Mouse (Mus musculus) liver, postnatal 0 days (tissue): ENCODE measurements around the gene Ptch2. TPM values are rescaled to one million over a fixed set of nuclear protein-coding genes. Genes with fewer than 3 reads are reported as not detected.

Source experiments
- ATAC-seq: fragments of 200-750 bp; cut with Nextera tagmentation; 2 replicates; pipeline ENCODE4 v1.8.0; 2017; ENCODE audit warnings: mild to moderate bottlenecking, moderate library complexity
- DNase-seq: peaks from one replicate; pipeline ENCODE4 v3.0.0-alpha.2; 2016
- H3K27ac ChIP-seq: fragments of 300-500 bp; sonication (generic); 2 replicates; pipeline ENCODE4 v1.5.1; 2014; ENCODE audit warnings: antibody characterized with exemption, moderate library complexity, mild to moderate bottlenecking, low read depth
- H3K27me3 ChIP-seq: fragments of 300-500 bp; sonication (generic); 2 replicates; pipeline ENCODE4 v1.6.1; 2014; ENCODE audit warnings: low read length, control low read depth, mixed read lengths; ENCODE audit not compliant: insufficient read depth
- H3K36me3 ChIP-seq: fragments of 300-500 bp; sonication (generic); replicated peaks from 2 replicates; pipeline ENCODE4 v1.6.1; 2014; ENCODE audit warnings: mild to moderate bottlenecking, control low read depth, low read length, moderate library complexity, mixed read lengths; ENCODE audit not compliant: insufficient read depth
- H3K4me1 ChIP-seq: fragments of 300-500 bp; sonication (generic); 2 replicates; pipeline ENCODE4 v1.6.1; 2014; ENCODE audit warnings: antibody characterized with exemption, mild to moderate bottlenecking, control low read depth; ENCODE audit not compliant: insufficient read depth
- H3K4me2 ChIP-seq: fragments of 300-500 bp; sonication (generic); 2 replicates; pipeline ENCODE4 v1.6.1; 2014; ENCODE audit warnings: low read depth, mild to moderate bottlenecking, low read length, moderate library complexity, mixed read lengths
- H3K4me3 ChIP-seq: fragments of 300-500 bp; sonication (generic); 2 replicates; pipeline ENCODE4 v1.5.1; 2014; ENCODE audit warnings: low read depth, low read length
- H3K9ac ChIP-seq: fragments of 300-500 bp; sonication (generic); replicated peaks from 2 replicates; pipeline ENCODE4 v1.6.1; 2014; ENCODE audit warnings: mild to moderate bottlenecking, moderate library complexity
- H3K9me3 ChIP-seq: fragments of 300-500 bp; sonication (generic); 2 replicates; pipeline ENCODE4 v1.6.1; 2016; ENCODE audit warnings: mild to moderate bottlenecking, control low read depth, low read length, mixed read lengths
- CTCF ChIP-seq: sonication (generic); IDR thresholded peaks from 2 replicates; pipeline ENCODE4 v1.5.1; 2016; ENCODE audit warnings: antibody characterized with exemption, low read depth
- EP300 ChIP-seq: IDR thresholded peaks from 2 replicates; pipeline ENCODE4 v1.6.1; 2016; ENCODE audit warnings: antibody characterized with exemption, low read depth, mild to moderate bottlenecking
- WGBS: fragments of 180-500 bp; shearing (Covaris S2); extraction: QIAGEN DNeasy Blood & Tissue Kit; methylation state at CpG from one replicate; pipeline ENCODE4 v1.1.7; 2014; ENCODE audit not compliant: insufficient replicate concordance; 5-methylcytosine and 5-hydroxymethylcytosine counted together
- polyA plus RNA-seq: library from polyadenylated mRNA; unstranded; fragments of >200 nt; fragmentation: Nextera tagmentation; extraction: Ambion mirVana; gene quantifications from 2 replicates; pipeline ENCODE4 v1.2.1, GENCODE M21; 2015

Ptch2 gene
- polyA plus RNA-seq, 1 experiment from 2014 or later, result 0.52 TPM

- no peak overlapping the region for H3K4me3 ChIP-seq
- H3K9me3 ChIP-seq, result no peaks in the 10 kb centered on the region
- no peak overlapping the region for H3K4me2 ChIP-seq
- H3K27me3 ChIP-seq, result no peaks in the 10 kb centered on the region
- no peak for ATAC-seq
- no peak overlapping the region for H3K9ac ChIP-seq
- TF ChIP-seq EP300, result no peak
- TF ChIP-seq CTCF, result no peak
- no peaks in the 10 kb centered on the region for H3K4me1 ChIP-seq
- no peak for DNase-seq
- H3K36me3 ChIP-seq, result peaks cover under 1% of the 10 kb centered on the region
- no peak overlapping the region for H3K27ac ChIP-seq
- WGBS, result 90% methylated on average over 13 of the region's 13 CpGs
These were observed 49.4 kb downstream of the Ptch2 start for GRCm38 (mm10) chr4:117145248-117145647.

DNA sequence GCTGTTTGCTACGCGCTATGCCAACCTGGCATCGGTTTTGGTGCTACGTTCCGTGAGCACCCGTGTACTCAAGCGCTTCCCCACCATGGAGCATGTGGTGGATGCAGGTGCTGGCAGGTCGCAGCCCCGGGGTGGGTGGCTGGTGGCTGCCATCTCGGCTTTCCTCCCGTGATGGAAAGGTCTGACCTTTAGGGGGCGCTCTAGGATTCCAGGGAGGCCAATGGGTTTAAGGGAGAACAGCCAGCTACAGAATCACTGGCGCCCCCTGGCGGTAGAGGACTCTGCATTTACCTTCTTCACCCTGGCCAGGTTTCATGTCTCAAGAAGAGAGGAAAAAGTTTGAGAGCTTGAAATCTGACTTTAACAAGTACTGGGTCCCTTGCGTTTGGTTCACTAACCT is 50.3 kb downstream of the Ptch2 start:
- no peak overlapping the region for H3K27ac ChIP-seq
- H3K4me1 ChIP-seq, result no peaks in the 10 kb centered on the region
- no peaks in the 10 kb centered on the region for H3K9me3 ChIP-seq
- TF ChIP-seq EP300, result no peak
- peak; percentile 99 for TF ChIP-seq CTCF
- no peak overlapping the region for H3K4me3 ChIP-seq
- no peak overlapping the region for H3K4me2 ChIP-seq
- WGBS, result 36% methylated on average over 15 of the region's 15 CpGs
- DNase-seq (peak; percentile 94), ATAC-seq (peak; percentile 63)
- no peak overlapping the region for H3K9ac ChIP-seq
- H3K36me3 ChIP-seq, result peaks cover 9% of the 10 kb centered on the region
- H3K27me3 ChIP-seq, result no peaks in the 10 kb centered on the region

GRCm38 (mm10) chr4:117148047-117148713 is 52.3 kb downstream of the Ptch2 start:
- H3K27ac ChIP-seq, result no peak overlapping the region
- peaks cover 27% of the 10 kb centered on the region for H3K36me3 ChIP-seq
- TF ChIP-seq CTCF (no peak), EP300 (no peak)

GRCm38 (mm10) chr4:117148815-117149214 is 52.9 kb downstream of the Ptch2 start:
- H3K36me3 ChIP-seq, result peaks cover 33% of the 10 kb centered on the region
- peaks cover 6% of the 10 kb centered on the region; the same call in 1 of the 2 replicates for H3K4me1 ChIP-seq
- no peak for DNase-seq
- H3K4me2 ChIP-seq, result no peak overlapping the region
- WGBS, result 79% methylated on average over 24 of the region's 24 CpGs
- no peak overlapping the region for H3K27ac ChIP-seq
- no peak for TF ChIP-seq EP300
- no peak for TF ChIP-seq CTCF
- no peaks in the 10 kb centered on the region for H3K27me3 ChIP-seq
- H3K4me3 ChIP-seq, result no peak overlapping the region
- H3K9me3 ChIP-seq, result no peaks in the 10 kb centered on the region
- no peak for ATAC-seq
- no peak overlapping the region for H3K9ac ChIP-seq

More at GRCm38 (mm10) chr4:117148047-117148713, 52.3 kb downstream of the Ptch2 start:
- Histone ChIP-seq H3K9ac (no peak overlapping the region), H3K4me1 (peaks cover 5% of the 10 kb centered on the region; the same call in 1 of the 2 replicates), H3K4me3 (no peak overlapping the region), H3K27me3 (no peaks in the 10 kb centered on the region), H3K4me2 (no peak overlapping the region), H3K9me3 (no peaks in the 10 kb centered on the region)
- DNase-seq (no peak), ATAC-seq (no peak)
- 81% methylated on average over 18 of the region's 18 CpGs for WGBS

DNA sequence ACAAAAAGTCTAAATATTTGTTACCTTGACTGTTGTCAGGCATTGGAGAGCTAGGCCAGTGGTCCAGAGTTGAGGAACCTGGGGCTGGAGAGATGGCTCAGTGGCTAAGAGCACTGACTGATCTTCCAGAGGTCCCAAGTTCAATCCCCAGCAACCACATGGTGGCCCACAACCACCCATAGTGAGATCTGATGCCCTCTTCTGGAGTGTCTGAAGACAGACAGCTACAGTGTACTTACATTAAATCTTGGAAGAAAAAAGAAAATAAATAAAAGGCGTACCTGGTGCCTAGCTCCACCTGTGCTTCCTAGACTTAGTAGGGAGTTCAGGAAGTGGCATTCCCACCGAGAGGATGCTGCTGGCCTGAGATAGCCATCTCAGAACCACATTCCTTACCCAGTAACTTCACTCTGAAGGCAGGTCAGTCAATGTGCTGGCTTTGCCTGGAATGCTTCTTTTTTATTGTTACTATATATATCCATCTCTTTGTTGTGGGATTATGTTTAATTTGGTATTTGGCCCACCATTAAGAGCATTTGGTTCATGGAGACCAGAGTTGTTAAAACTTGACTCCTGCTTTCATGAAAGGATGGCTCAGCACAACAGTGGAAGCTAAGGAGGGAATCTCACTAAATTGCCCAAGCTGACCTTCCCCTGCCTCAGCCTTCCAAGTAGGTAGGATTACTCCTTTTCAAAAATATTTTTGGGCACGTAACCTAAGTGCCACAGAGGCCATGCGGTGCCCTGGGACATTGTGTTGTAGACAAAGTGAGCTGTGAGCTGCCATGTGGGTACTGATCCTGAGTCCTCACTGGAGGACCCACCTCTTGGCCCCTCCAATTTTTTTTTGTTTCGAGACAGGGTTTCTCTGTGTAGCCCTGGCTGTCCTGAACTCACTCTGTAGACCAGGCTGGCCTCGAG is 53.7 kb downstream of the Ptch2 start:
- TF ChIP-seq CTCF (no peak), EP300 (no peak)
- Histone ChIP-seq H3K4me3 (no peak overlapping the region), H3K4me1 (peaks cover 10% of the 10 kb centered on the region; the same call in 1 of the 2 replicates), H3K9me3 (no peaks in the 10 kb centered on the region), H3K9ac (no peak overlapping the region), H3K36me3 (peaks cover 40% of the 10 kb centered on the region), H3K4me2 (no peak overlapping the region), H3K27me3 (no peaks in the 10 kb centered on the region), H3K27ac (no peak overlapping the region)
- 64% methylated on average over 6 of the region's 6 CpGs for WGBS
- ATAC-seq (no peak), DNase-seq (no peak)

DNA sequence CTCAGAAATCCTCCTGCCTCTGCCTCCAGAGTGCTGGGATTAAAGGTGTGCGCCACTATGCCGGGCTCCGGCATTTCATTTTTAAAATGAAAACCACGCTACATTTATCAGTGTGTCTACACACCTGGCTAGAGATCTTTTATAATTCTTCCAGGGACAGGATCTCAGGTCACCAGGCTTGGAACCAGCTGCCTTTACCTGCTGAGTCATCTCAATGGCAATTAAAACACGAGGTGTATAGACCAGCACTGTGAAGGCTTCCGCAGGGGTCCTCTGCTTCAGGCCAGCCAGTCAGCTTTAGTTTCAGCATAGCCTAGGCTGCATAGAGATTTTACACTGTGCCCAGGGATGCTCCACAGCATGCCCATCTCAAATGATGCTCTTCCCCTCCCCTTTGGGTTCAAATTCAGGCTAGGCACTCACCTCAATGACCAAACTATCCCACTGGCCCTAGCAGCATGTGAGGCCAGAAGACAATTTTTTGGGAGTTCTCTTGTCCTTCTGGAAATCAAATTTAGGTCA is 54.4 kb downstream of the Ptch2 start:
- no peak overlapping the region for H3K4me2 ChIP-seq
- H3K36me3 ChIP-seq, result peaks cover 40% of the 10 kb centered on the region
- 82% methylated on average over 6 of the region's 6 CpGs for WGBS
- H3K9me3 ChIP-seq, result no peaks in the 10 kb centered on the region
- DNase-seq (no peak), ATAC-seq (no peak)
- no peak overlapping the region for H3K27ac ChIP-seq
- TF ChIP-seq CTCF (no peak), EP300 (no peak)
- peaks cover 10% of the 10 kb centered on the region; the same call in 1 of the 2 replicates for H3K4me1 ChIP-seq
- H3K27me3 ChIP-seq, result no peaks in the 10 kb centered on the region
- H3K4me3 ChIP-seq, result no peak overlapping the region
- H3K9ac ChIP-seq, result no peak overlapping the region
